Mouse (Mus musculus) myocyte (in vitro differentiated cells): ENCODE results near the gene Hoxd11.

Experiments
- MAX ChIP-seq: IDR thresholded peaks from one replicate; pipeline ENCODE4 v1.6.1; 2011; ENCODE audit warnings: low read depth, mild to moderate bottlenecking, control low read depth
- POLR2AphosphoS2 ChIP-seq: IDR thresholded peaks from one replicate; pipeline ENCODE4 v1.6.1; 2011; ENCODE audit warnings: low read depth, control low read depth; ENCODE audit not compliant: insufficient read length
- USF1 ChIP-seq: IDR thresholded peaks from one replicate; pipeline ENCODE4 v1.6.1; 2011; ENCODE audit warnings: low read depth, mild to moderate bottlenecking, control low read depth, moderate library complexity

DNA sequence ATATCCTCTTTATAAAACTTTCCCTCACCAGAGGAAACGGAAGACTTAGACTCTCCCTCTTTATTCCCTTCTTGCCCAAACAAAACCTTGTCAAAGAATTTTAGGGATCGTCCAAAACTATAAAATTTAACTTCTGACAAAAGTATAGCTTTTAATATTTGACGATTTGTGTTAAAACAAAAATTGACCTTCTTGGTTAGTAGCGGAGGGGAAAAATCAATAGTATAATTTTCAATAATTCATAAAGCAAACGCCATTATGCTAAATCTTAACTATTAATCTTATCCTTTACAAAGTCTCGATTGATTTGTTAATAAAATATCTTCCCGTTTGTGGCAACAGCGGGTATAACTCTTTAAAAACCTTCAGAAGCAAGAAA lies 11.0 kb downstream of the Hoxd11 start:
- no peak for TF ChIP-seq USF1
- no peak for TF ChIP-seq POLR2AphosphoS2
- TF ChIP-seq MAX = no peak
